8 mouse cellular contexts compared by ENCODE assay signal in the genomic region with DNA sequence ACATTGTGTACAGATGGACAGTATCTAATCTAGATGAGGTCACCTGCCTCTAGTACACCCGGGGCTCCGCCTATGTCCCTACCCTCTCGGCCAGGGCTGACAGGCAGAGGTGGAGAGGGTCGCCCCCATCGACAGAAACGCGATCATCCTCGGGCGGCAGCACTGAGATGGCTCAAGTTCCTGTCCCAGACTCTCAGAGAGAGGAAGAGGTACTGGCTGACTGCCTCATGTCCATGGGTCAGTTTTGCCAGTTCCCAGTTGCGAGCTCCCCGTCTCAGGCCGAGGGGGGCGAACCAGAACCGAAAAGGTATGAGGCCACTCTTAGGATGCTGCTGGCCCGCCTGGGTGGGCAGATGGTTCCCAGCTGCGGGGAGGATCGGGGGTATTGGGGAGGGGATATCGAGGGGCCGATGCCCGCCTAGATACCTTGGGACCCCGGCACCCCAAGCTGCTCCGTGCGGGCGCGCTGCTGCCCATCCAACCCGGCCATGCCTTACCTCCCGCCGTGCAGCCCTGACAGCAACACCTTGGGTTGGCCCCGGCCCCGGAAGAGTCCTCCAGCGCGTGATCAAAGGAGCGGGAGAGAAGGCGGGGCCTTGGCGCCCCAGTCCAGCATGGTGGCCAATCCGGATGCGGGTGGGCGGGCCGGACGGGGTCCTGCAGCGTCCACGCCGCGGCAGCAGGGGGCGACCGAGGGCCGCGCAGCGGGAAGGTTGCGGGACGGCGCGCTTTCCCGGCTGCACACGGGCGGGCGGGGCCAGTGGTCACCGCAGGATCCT. TPM values are rescaled to one million over a fixed set of nuclear protein-coding genes. Genes with fewer than 3 reads are reported as not detected.
DNase-seq lines count a peak whose midpoint lies in the region; ATAC-seq lines count a peak whose summit lies in the region.

A gene (minus strand): TSS at position 594 of the 779 bp plus-strand sequence.

- no peaks in the 10 kb centered on the region for H3K36me3 ChIP-seq in hindbrain, embryonic 15.5 days

- H3K4me3 ChIP-seq in hindbrain, embryonic 15.5 days: peak within 1 kb of the TSS; percentile 59

- WGBS in hindbrain, embryonic 15.5 days: 0% methylated on average over 57 of the region's 58 CpGs

- ATAC-seq in hindbrain, embryonic 15.5 days (ENCODE audit: low FRiP score, low read depth): peak; percentile 94

- peak within 1 kb of the TSS; percentile 72 for H3K27ac ChIP-seq in hindbrain, embryonic 15.5 days (replicated peaks)

- H3K4me1 ChIP-seq in hindbrain, embryonic 15.5 days (replicated peaks): peaks cover 27% of the 10 kb centered on the region

- peak; percentile 81 for DNase-seq in WW6 (ENCODE audit: low read depth, low spot score)
- DNase-seq in cerebellum, postnatal 36 days: peak; percentile 98 to 99
- peak; percentile 97 for DNase-seq in gastrocnemius, adult 18-20 months (ENCODE audit: low spot score)
- DNase-seq in left cerebral cortex, adult 11 months (ENCODE audit: low spot score): peak; percentile 91
- DNase-seq in lung, postnatal 36 days: peak; percentile 96
- peak; percentile 95 for DNase-seq in retina, embryonic 14.5 days (ENCODE audit: low spot score)
- peak; percentile 97 for DNase-seq in thymus, postnatal 36 days

- no peaks in the 10 kb centered on the region for H3K9me3 ChIP-seq in hindbrain, embryonic 15.5 days

- H3K9ac ChIP-seq in hindbrain, embryonic 15.5 days: peak within 1 kb of the TSS; percentile 60

- no peaks in the 10 kb centered on the region for H3K27me3 ChIP-seq in hindbrain, embryonic 15.5 days

- peak within 1 kb of the TSS; percentile 71 for H3K4me2 ChIP-seq in hindbrain, embryonic 15.5 days

RNA-seq across cellular contexts. Expression of the gene that starts here (rescaled TPM):
- 1 to 10 TPM; 2.8 to 4.0 TPM for total RNA-seq in gastrocnemius, adult 18-20 months (2021)
- 67.4 and 71.9 TPM in 2 replicates for polyA plus RNA-seq in hindbrain, embryonic 15.5 days (2015; fragmentation: Nextera tagmentation; extraction: Ambion mirVana)

Comparison
In these comparisons a context has a peak if more than half of its experiments do, and no peak if none do; other contexts are left out.
1. Peak in every context shown above with its lines: DNase-seq, ATAC-seq, H3K4me3 ChIP-seq and H3K27ac ChIP-seq.